Mouse (Mus musculus): ENCODE results near the gene Slc29a1. TPM values are rescaled to one million over a fixed set of nuclear protein-coding genes. Genes with fewer than 3 reads are reported as not detected.

The Slc29a1 gene
- total and polyA plus RNA-seq, 3 experiments: 80.3 to 160 (median 84.6) TPM

- intact Hi-C loops (cut with DNase I): loop anchor here (1.0 kb wide), 1 partner anchor 8 kb away; no protein-coding TSS in a partner anchor
- H3K27me3 ChIP-seq (ENCODE audit: control insufficient read depth, insufficient read depth, low read length): no peaks in the 10 kb centered on the region
- peaks cover 3% of the 10 kb centered on the region for H3K4me1 ChIP-seq (ENCODE audit: control insufficient read depth, insufficient read depth, low read length)
- DNase-seq: peak; percentile 95 to 97
- peaks cover 3% of the 10 kb centered on the region; the same call in 1 of the 2 replicates for H3K36me3 ChIP-seq (ENCODE audit: control insufficient read depth, insufficient read depth, low read length)
- H3K9ac ChIP-seq (ENCODE audit: low read depth, low read length): peak within 1 kb of the TSS; percentile 93
- peak within 1 kb of the TSS; percentile 99 for H3K4me3 ChIP-seq
- WGBS: under 1% methylated on average over 57 of the region's 61 CpGs
- H3K27ac ChIP-seq: peak within 1 kb of the TSS; percentile 86
- no peaks in the 10 kb centered on the region for H3K79me2 ChIP-seq (replicated peaks; ENCODE audit: control insufficient read depth, insufficient read depth, low read length)
- TF ChIP-seq EP300 (IDR thresholded peaks at IDR 0.05; ENCODE audit: insufficient read depth, low read depth, low read length): peak; percentile 83
- peak; percentile 95 for TF ChIP-seq CTCF (IDR thresholded peaks at IDR 0.05)
- peak; percentile 75 for TF ChIP-seq POLR2A (IDR thresholded peaks at IDR 0.05; ENCODE audit: insufficient read depth, low read depth, low read length)
These were observed 35.5 kb downstream of the Slc29a1 start, which contains the start of gene Slc35b2 for GRCm38 (mm10) chr17:45563655-45564530. Gene Slc35b2 (plus strand): TSS chr17:45563874.

GRCm38 (mm10) chr17:45563216-45563615 is 36.2 kb downstream of the Slc29a1 start:
- DNase-seq: no peak
- no peaks in the 10 kb centered on the region for H3K79me2 ChIP-seq (replicated peaks; ENCODE audit: control insufficient read depth, insufficient read depth, low read length)
- no peaks in the 10 kb centered on the region for H3K27me3 ChIP-seq (ENCODE audit: control insufficient read depth, insufficient read depth, low read length)
- TF ChIP-seq EP300 (IDR thresholded peaks at IDR 0.05; ENCODE audit: insufficient read depth, low read depth, low read length) (no peak), CTCF (IDR thresholded peaks at IDR 0.05) (no peak), POLR2A (IDR thresholded peaks at IDR 0.05; ENCODE audit: insufficient read depth, low read depth, low read length) (no peak)
- H3K9ac ChIP-seq (ENCODE audit: low read depth, low read length): no peak overlapping the region
- 65% methylated on average over 12 of the region's 12 CpGs for WGBS
- peaks cover 3% of the 10 kb centered on the region for H3K4me1 ChIP-seq (ENCODE audit: control insufficient read depth, insufficient read depth, low read length)
- H3K4me3 ChIP-seq: no peak overlapping the region
- H3K27ac ChIP-seq: peak overlapping the region; percentile 15; the same call in 1 of the 2 replicates
- intact Hi-C loops (cut with DNase I): no loop called here
- peaks cover 3% of the 10 kb centered on the region; the same call in 1 of the 2 replicates for H3K36me3 ChIP-seq (ENCODE audit: control insufficient read depth, insufficient read depth, low read length)

GRCm38 (mm10) chr17:45559732-45560525 is 39.5 kb downstream of the Slc29a1 start:
- Histone ChIP-seq H3K9ac (ENCODE audit: low read depth, low read length) (no peak overlapping the region), H3K79me2 (replicated peaks; ENCODE audit: control insufficient read depth, insufficient read depth, low read length) (no peaks in the 10 kb centered on the region), H3K27me3 (ENCODE audit: control insufficient read depth, insufficient read depth, low read length) (no peaks in the 10 kb centered on the region), H3K4me1 (ENCODE audit: control insufficient read depth, insufficient read depth, low read length) (peaks cover 5% of the 10 kb centered on the region), H3K27ac (no peak overlapping the region), H3K4me3 (no peak overlapping the region), H3K36me3 (ENCODE audit: control insufficient read depth, insufficient read depth, low read length) (no peaks in the 10 kb centered on the region)
- TF ChIP-seq CTCF (IDR thresholded peaks at IDR 0.05): no peak
- TF ChIP-seq POLR2A (IDR thresholded peaks at IDR 0.05; ENCODE audit: insufficient read depth, low read depth, low read length): no peak
- no peak for TF ChIP-seq EP300 (IDR thresholded peaks at IDR 0.05; ENCODE audit: insufficient read depth, low read depth, low read length)
- intact Hi-C loops (cut with DNase I): no loop called here
- WGBS: 90% methylated on average over 15 of the region's 15 CpGs
- DNase-seq: no peak

GRCm38 (mm10) chr17:45557998-45558862 is 41.2 kb downstream of the Slc29a1 start:
- Histone ChIP-seq H3K79me2 (replicated peaks; ENCODE audit: control insufficient read depth, insufficient read depth, low read length) (no peaks in the 10 kb centered on the region), H3K4me3 (no peak overlapping the region), H3K36me3 (ENCODE audit: control insufficient read depth, insufficient read depth, low read length) (no peaks in the 10 kb centered on the region), H3K27me3 (ENCODE audit: control insufficient read depth, insufficient read depth, low read length) (no peaks in the 10 kb centered on the region), H3K27ac (no peak overlapping the region), H3K4me1 (ENCODE audit: control insufficient read depth, insufficient read depth, low read length) (peaks cover 2% of the 10 kb centered on the region; the same call in 1 of the 2 replicates), H3K9ac (ENCODE audit: low read depth, low read length) (no peak overlapping the region)
- peak in 1 of 2 experiments; percentile 24 for DNase-seq
- intact Hi-C loops (cut with DNase I): no loop called here
- 48% methylated on average over 16 of the region's 16 CpGs for WGBS
- TF ChIP-seq EP300 (IDR thresholded peaks at IDR 0.05; ENCODE audit: insufficient read depth, low read depth, low read length): no peak
- no peak for TF ChIP-seq CTCF (IDR thresholded peaks at IDR 0.05)
- no peak for TF ChIP-seq POLR2A (IDR thresholded peaks at IDR 0.05; ENCODE audit: insufficient read depth, low read depth, low read length)

GRCm38 (mm10) chr17:45557246-45557824 is 42.1 kb downstream of the Slc29a1 start:
- no peaks in the 10 kb centered on the region for H3K27me3 ChIP-seq (ENCODE audit: control insufficient read depth, insufficient read depth, low read length)

More at GRCm38 (mm10) chr17:45557246-45557824, 42.1 kb downstream of the Slc29a1 start:
- 55% methylated on average over 7 of the region's 7 CpGs for WGBS
- no peak overlapping the region for H3K4me3 ChIP-seq
- no peak for DNase-seq
- intact Hi-C loops (cut with DNase I): no loop called here
- peak overlapping the region; percentile 19; the same call in 1 of the 2 replicates for H3K9ac ChIP-seq (ENCODE audit: low read depth, low read length)
- TF ChIP-seq POLR2A (IDR thresholded peaks at IDR 0.05; ENCODE audit: insufficient read depth, low read depth, low read length) (no peak), CTCF (IDR thresholded peaks at IDR 0.05) (no peak), EP300 (IDR thresholded peaks at IDR 0.05; ENCODE audit: insufficient read depth, low read depth, low read length) (no peak)
- peaks cover 2% of the 10 kb centered on the region; the same call in 1 of the 2 replicates for H3K4me1 ChIP-seq (ENCODE audit: control insufficient read depth, insufficient read depth, low read length)
- no peak overlapping the region for H3K27ac ChIP-seq
- H3K79me2 ChIP-seq (replicated peaks; ENCODE audit: control insufficient read depth, insufficient read depth, low read length): no peaks in the 10 kb centered on the region
- H3K36me3 ChIP-seq (ENCODE audit: control insufficient read depth, insufficient read depth, low read length): no peaks in the 10 kb centered on the region
